Mouse (Mus musculus) skeletal muscle tissue, adult 2 months (tissue): ENCODE measurements around the gene Cdh4.

Source experiments
- DNase-seq: peaks from one replicate; pipeline ENCODE4 v3.0.0-alpha.2; 2012; ENCODE audit warnings: low read depth, low spot score

Cdh4 gene

DNA sequence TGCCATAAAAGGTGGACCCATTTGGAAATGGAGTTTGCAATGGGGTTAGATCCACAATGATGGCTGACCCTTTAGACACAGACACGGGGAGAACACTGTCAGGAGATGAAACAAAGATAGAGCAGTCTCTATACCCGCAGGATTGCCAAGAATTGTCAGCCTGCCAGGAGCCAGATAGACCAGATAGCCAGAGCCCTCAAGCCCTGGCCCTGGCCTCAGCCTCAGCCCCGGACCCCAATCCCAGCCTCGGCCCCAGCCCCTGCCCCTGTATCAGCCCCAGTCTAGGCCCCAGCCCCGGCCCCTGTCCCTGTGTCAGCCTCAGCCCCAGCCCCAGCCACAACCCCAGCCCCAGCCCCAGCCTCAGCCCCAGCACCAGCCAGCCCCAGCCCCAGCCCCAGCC is 345.6 kb downstream of the Cdh4 start:
- DNase-seq: no peak

GRCm38 (mm10) chr2:179790684-179791083 is 348.5 kb downstream of the Cdh4 start:
- no peak for DNase-seq

- no peak for DNase-seq
These were observed 350.3 kb downstream of the Cdh4 start for GRCm38 (mm10) chr2:179792426-179793133.

GRCm38 (mm10) chr2:179794354-179794753 is 352.1 kb downstream of the Cdh4 start:
- DNase-seq: no peak

- DNase-seq: no peak
These were observed 353.2 kb downstream of the Cdh4 start for GRCm38 (mm10) chr2:179795452-179795851.

DNA sequence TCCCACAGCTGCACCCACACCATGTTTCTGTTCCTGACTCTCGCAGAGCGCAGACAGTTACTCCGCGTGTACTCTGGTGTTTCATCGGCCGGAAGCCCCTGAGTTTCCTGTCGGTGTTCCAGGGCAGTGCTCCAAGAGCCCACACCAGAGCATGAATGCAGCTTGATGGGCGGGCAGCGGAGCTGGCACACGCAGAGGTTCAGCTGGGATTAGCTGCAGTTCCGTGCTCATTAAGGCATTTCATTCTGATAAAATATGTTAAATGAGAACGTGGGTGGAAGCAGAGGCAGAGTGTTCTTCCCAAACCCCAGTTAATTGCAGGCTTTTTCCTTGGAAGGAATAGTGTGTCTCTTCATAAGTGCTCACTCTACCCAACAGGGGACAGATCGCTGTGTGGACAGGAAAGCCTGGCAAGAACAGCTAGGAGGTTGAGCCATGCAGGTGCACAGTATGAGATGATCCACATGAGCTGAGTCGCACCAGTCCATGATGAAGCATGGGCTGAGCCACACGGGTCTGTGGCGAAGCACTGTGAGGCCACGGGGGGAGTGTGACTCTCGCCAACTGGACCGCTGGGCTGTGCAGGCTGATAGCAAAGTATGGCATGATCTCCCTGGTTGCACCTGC is 357.8 kb downstream of the Cdh4 start:
- DNase-seq: no peak

DNA sequence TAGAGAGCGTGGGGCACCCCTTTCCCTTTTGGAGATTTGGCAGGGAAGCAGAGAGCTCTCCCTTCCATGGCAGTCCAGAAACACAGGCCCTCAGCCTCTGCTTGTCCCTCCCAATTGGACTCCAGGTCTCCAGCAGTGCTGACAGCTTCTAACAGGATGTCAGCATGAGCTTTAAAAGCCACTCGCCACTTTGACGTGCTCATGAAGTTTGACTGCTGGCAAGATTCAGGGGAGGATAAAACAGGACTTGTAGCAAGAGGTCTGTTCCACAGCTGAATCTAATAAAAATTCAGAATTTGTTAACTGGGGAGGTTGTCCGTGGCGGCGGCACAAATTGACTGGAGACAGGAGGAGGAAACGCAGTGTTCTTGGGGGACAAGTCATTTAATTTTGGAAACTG is 358.8 kb downstream of the Cdh4 start:
- DNase-seq: no peak

GRCm38 (mm10) chr2:179802411-179802810 is 360.2 kb downstream of the Cdh4 start:
- no peak for DNase-seq

- DNase-seq: no peak
These were observed 368.9 kb downstream of the Cdh4 start for GRCm38 (mm10) chr2:179811086-179811485.

DNA sequence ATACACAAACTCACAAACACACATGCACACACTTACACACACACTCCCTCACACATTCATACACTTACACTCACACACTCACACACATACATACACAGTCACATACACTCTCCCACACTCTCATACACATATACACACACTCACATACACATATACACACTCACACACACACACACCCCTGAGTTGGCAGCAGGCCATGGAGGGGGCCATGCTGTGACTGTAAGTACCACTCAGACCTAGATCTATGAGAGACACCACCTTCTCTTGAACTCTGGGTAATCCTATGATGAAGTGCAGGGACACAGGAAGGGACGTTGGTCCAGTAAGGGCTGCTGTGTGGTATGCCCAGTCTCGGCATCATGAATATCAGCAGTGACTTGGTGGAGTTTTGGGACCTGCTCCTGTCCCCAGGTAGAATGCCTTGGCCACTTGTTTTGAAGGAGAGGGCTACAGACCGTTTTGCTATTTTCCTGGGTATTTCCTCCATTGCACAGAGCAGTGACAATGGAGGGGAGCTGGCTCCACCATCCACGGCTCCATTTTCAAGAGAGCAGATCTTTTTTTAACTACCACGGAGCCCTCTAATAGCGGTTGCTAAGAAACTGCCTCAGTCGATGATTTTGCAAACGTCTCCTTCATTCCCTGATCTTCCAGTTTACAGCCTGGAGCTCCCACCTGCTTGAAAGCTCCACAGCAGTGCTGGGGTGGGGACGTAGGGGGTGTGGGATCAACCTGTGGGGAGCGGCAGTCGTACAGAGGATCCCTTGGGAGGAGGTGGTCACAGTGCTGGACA is 371.0 kb downstream of the Cdh4 start:
- no peak for DNase-seq

DNA sequence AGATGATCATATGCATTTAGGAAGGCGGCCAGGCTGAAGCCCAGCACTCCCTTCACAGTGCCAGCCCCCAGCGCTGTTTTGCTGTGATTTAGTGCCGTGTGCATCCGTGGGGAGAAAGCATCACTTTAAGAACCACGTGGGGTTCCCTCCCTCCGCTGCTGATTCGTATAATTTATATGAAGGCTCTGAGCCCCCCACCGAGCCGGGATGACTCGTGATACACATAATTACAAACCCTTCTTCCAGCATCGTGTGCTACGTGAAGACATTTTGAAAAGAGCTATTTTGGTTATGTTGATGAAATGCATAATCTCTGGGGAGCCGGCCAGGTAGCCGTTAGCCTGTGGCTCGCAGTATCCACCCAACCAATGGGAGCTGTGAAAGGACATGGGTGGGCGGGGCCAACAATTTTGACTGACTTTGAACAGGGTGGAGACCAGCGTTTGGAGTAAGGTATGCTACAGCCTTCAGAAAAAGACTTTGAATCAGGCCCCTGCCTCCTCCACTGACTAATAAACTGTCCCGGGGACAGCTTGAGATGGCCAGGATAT is 382.6 kb downstream of the Cdh4 start:
- no peak for DNase-seq

DNA sequence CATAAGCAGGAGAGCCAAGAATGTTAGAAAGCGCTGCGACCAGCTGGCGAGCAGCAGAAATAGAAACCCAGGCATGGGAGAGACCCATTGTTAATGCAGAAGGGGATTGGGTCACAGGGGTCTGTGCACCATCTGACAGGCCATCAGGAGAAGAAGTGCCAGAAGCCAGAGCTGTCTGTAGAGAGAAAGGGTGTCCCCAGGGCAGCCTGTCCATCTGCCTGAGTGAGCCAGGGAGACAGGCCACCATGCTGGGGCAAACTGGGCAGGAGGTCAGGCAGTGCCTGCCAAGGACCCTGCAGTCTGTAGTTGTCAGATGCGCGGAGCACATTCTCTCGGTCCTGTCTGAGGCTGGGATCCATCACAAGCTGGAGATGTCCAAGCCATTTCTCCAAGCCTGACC is 386.7 kb downstream of the Cdh4 start:
- DNase-seq: no peak

DNA sequence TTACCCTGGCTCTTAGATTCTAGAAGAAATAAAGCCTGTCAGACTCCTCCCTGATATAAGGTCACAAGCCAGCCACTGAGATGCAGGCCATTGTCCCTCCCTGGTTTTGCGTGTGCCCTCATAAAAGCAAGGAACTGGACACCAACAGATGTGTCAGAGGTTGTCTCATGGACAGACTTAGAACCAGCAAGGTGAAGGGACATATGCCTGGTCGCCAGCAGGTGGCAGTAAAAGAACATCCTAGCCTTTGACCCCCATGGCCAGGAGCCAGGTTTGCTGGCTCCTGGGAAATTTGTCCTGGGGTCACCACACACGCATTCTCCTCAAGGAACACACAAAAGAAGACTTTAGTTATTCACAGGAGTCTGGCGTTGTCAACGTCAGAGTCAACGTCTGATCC is 387.7 kb downstream of the Cdh4 start:
- peak; percentile 34 for DNase-seq

DNA sequence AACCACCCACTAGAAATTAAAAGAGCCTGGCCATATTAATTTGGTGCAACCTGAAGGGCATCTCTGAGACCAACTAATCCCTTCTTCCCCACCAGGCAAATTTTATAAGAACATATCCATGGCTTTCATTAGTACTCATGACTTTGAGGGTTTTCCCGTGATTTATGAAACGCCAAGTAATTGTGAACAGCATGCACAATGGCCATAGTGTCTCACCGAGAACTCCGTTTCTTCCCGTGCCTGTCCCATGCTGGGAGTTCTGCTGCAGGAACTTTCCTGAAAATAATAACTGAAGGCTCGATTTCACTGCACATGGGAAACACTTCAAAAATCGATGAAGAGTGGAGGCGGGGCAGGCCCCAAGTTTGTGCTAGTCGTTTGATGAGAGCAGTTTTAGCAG is 392.7 kb downstream of the Cdh4 start:
- no peak for DNase-seq

DNA sequence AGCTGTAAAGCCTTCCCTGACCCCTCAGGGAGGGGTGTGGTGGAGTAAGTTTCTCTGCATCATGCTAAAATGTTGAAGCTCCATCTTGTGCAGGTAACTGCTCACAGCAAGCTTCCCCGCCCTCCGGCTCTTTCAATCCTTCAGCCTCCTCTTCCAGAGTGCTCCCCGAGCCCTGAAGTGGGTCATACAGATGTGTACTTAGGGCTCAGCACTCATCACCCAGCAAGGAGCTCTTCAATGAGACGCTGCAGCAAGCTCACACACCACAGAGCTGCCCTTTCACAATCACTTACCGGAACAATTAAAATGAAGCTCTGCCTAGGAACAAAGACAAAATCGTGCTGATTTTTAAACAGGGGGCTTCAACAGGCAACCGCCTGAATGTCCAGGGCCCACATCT is 393.3 kb downstream of the Cdh4 start:
- no peak for DNase-seq

DNA sequence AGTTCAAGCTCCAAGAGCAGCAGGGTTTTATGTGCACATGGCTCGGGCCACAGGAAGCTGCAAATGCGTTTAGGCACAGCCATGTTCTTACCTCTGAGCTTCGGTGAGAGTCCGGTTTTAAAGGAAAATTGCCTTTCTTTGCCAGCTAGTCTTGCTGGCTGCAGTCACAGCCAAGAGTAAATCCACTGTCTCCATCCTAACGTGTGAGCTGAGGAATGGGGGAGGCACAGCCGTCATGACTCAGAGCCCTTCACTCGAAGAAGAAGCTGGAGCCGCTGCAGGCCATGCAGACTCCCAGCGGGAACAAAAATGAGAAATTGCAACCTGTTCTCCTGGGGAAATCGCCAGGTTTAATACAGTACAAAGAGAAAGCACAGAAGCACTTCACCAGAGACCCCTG is 395.0 kb downstream of the Cdh4 start:
- DNase-seq: no peak

- no peak for DNase-seq
These were observed 395.8 kb downstream of the Cdh4 start for GRCm38 (mm10) chr2:179838036-179838435.

DNA sequence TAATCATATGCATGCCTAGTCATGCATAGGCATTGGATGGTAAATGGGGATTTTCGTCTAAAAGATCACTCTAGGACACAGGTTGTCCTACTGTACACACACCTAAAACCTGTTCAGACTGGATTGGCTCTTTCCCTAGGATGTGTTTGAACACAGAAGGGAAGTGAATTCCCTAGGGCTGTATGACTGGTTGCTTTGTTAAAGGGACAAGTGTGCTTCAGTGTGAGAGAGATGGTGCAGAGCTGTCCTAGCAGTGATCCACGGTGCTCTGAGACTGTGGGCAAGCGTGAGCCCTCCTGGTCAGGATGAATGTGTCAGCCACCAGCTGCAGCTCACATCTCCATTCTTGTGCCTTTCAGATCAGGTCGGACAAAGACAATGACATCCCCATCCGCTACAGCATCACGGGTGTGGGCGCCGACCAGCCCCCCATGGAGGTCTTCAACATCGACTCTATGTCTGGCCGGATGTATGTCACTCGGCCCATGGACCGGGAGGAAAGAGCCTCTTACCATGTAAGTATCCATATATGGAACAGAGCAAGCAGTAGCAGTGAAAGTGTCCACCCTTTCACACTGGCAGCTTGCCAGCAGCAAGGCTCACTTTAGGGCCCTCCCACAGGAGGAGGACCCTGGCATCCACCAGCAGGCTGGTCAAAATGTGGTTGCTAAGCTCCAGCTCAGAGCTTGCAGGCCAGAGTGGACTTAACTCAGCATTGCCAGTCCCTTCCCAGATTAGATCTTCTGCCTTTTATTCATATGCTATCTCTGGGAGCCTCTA is 400.6 kb downstream of the Cdh4 start:
- DNase-seq: peak; percentile 25

DNA sequence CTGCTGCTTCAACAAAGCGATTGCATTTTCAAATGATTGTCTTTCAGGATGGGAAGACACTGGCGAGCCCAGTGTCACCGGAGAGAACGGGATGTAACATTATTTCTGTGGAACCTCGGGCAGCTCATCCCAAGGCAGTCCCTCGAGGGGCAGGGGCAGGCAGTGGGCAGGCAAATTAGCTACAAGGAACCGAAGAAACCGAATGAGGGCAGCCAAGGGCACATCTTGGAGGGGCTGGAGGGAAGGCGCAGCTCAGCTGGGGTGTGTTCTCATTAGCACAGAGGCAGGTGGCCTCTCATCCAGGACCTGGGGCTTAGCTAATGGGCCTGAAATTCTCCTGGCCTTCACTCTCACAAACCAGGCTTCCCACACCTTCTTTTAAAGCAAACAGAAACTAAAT is 407.5 kb downstream of the Cdh4 start:
- DNase-seq: no peak

DNA sequence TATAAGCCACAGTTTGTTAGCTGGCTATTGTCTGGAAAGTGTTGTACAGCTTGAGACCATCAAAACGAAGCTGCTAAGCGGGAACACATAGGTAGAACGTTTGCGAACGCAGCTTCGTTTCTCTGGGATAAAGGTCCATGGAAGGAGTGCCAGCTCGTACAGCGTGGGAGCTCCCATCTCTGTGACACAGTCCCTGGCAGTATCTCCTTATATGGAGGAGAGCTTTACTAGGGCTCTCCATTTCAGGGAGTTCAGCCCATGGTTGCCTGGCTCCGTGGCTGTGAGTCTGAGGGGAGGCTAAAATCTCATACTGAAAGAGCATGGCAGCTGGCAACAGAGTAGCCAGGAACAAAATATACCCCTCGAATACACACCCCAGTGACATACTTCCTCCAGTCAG is 409.9 kb downstream of the Cdh4 start:
- DNase-seq: no peak

- DNase-seq: no peak
These were observed 410.6 kb downstream of the Cdh4 start for GRCm38 (mm10) chr2:179852862-179853261.

DNA sequence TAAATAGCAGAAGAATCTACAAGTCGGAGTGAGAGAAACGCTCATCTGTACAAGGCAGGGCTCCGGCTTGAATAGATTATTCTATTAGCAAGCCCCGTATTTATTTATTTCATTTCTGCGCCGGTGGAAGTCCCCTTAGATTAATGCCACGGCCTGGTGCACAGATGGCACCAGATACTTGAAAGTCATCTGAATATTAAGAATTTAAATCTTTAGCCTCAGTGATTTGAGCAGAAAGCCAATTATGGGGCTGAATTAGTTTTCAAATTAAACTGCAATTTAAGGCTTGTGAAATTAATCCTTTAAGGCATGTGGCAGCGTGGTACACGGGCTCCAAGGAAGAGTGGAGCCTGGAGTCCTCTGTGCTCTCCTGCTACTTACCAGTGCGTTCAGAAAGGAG is 411.7 kb downstream of the Cdh4 start:
- DNase-seq: no peak
